Mouse (Mus musculus) kidney, postnatal 0 days (tissue): Measurements from ENCODE around the gene Gosr2. TPM values are rescaled to one million over a fixed set of nuclear protein-coding genes. Genes with fewer than 3 reads are reported as not detected.
A peak's percentile ranks its signal among the peaks of the same experiment; 100 is the strongest.

Experiments used
- ATAC-seq: fragments of 200-750 bp; cut with Nextera tagmentation; replicated peaks from 2 replicates; pipeline ENCODE4 v1.8.0; 2017; ENCODE audit warnings: low read depth, moderate number of reproducible peaks, moderate TSS enrichment, moderate library complexity; ENCODE audit not compliant: low FRiP score
- DNase-seq: peaks from one replicate; pipeline ENCODE4 v3.0.0-alpha.2; 2016; ENCODE audit warnings: low spot score
- H3K27ac ChIP-seq: fragments of 300-500 bp; sonication (generic); 2 replicates; pipeline ENCODE4 v1.5.1; 2014; ENCODE audit warnings: mild to moderate bottlenecking
- H3K27me3 ChIP-seq: fragments of 300-500 bp; sonication (generic); 2 replicates; pipeline ENCODE4 v1.6.1; 2014; ENCODE audit warnings: low read length, mixed read lengths; ENCODE audit not compliant: insufficient read depth
- H3K36me3 ChIP-seq: fragments of 300-500 bp; sonication (generic); 2 replicates; pipeline ENCODE4 v1.6.1; 2014; ENCODE audit warnings: low read length, mixed read lengths; ENCODE audit not compliant: insufficient read depth
- H3K4me1 ChIP-seq: fragments of 300-500 bp; sonication (generic); replicated peaks from 2 replicates; pipeline ENCODE4 v1.6.1; 2014; ENCODE audit warnings: antibody characterized with exemption, low read length, mixed read lengths; ENCODE audit not compliant: insufficient read depth
- H3K4me2 ChIP-seq: fragments of 300-500 bp; sonication (generic); 2 replicates; pipeline ENCODE4 v1.6.1; 2014; ENCODE audit warnings: mild to moderate bottlenecking, low read length, moderate library complexity, mixed read lengths
- H3K4me3 ChIP-seq: fragments of 300-500 bp; sonication (generic); replicated peaks from 2 replicates; pipeline ENCODE4 v1.5.1; 2014; ENCODE audit warnings: low read depth, low read length
- H3K9ac ChIP-seq: fragments of 300-500 bp; sonication (generic); 2 replicates; pipeline ENCODE4 v1.6.1; 2014; ENCODE audit warnings: low read depth, low read length
- H3K9me3 ChIP-seq: fragments of 300-500 bp; sonication (generic); replicated peaks from 2 replicates; pipeline ENCODE4 v1.6.1; 2016; ENCODE audit warnings: low read length, inconsistent platforms, mixed read lengths
- CTCF ChIP-seq: IDR thresholded peaks from 2 replicates; pipeline ENCODE4 v1.5.1; 2016; ENCODE audit warnings: antibody characterized with exemption, low read depth, mild to moderate bottlenecking, moderate library complexity
- WGBS: fragments of 180-500 bp; shearing (Covaris S2); extraction: QIAGEN DNeasy Blood & Tissue Kit; methylation state at CpG from one replicate; pipeline ENCODE4 v1.1.7; 2014; 5-methylcytosine and 5-hydroxymethylcytosine counted together
- polyA plus RNA-seq: library from polyadenylated mRNA; unstranded; fragments of >200 nt; fragmentation: Nextera tagmentation; extraction: Ambion mirVana; gene quantifications from 2 replicates; pipeline ENCODE4 v1.2.1, GENCODE M21; 2015

The Gosr2 gene
- polyA plus RNA-seq, 1 experiment from 2014 or later, result 87.0 TPM

- TF ChIP-seq CTCF, result peak; percentile 31; the same call in 1 of the 2 replicates
- Histone ChIP-seq H3K9ac (peak overlapping the region; percentile 85), H3K4me3 (peak overlapping the region; percentile 94), H3K36me3 (no peaks in the 10 kb centered on the region), H3K27me3 (no peaks in the 10 kb centered on the region), H3K4me2 (peak overlapping the region; percentile 58), H3K4me1 (no peaks in the 10 kb centered on the region), H3K9me3 (no peaks in the 10 kb centered on the region), H3K27ac (peak overlapping the region; percentile 98)
- 1% methylated on average over 18 of the region's 18 CpGs for WGBS
- peak; percentile 61 for DNase-seq
- no peak; the same call in 1 of the 2 replicates for ATAC-seq
Observed at GRCm38 (mm10) chr11:103696851-103697564, 690 bp downstream of the Gosr2 start.

- H3K4me3 ChIP-seq, result no peak overlapping the region
- H3K4me2 ChIP-seq, result no peak overlapping the region
- H3K9me3 ChIP-seq, result no peaks in the 10 kb centered on the region
- TF ChIP-seq CTCF, result no peak
- H3K9ac ChIP-seq, result no peak overlapping the region
- H3K4me1 ChIP-seq, result peaks cover 4% of the 10 kb centered on the region; the same call in 1 of the 2 replicates
- H3K27ac ChIP-seq, result no peak overlapping the region
- H3K27me3 ChIP-seq, result no peaks in the 10 kb centered on the region
- DNase-seq (no peak), ATAC-seq (no peak)
- 0 out of 2 replicates have a peak, but pooled peaks cover 4% of the 10 kb centered on the region for H3K36me3 ChIP-seq
- WGBS, result 51% methylated on average over 1 of the region's 1 CpGs
Observed at GRCm38 (mm10) chr11:103693241-103693640, 4.5 kb downstream of the Gosr2 start.

- no peak overlapping the region for H3K9ac ChIP-seq
- H3K4me2 ChIP-seq, result no peak overlapping the region
- H3K27me3 ChIP-seq, result no peaks in the 10 kb centered on the region
- ATAC-seq (no peak), DNase-seq (no peak)
- no peak overlapping the region for H3K27ac ChIP-seq
- no peak for TF ChIP-seq CTCF
- H3K4me3 ChIP-seq, result no peak overlapping the region
- no peaks in the 10 kb centered on the region for H3K9me3 ChIP-seq
- WGBS, result 86% methylated on average over 1 of the region's 1 CpGs
- H3K4me1 ChIP-seq, result peaks cover 4% of the 10 kb centered on the region; the same call in 1 of the 2 replicates
- peaks cover 21% of the 10 kb centered on the region for H3K36me3 ChIP-seq
Observed at GRCm38 (mm10) chr11:103691036-103691435, 6.7 kb downstream of the Gosr2 start.

GRCm38 (mm10) chr11:103688980-103689378, 8.7 kb downstream of the Gosr2 start:
- Histone ChIP-seq H3K4me1 (peaks cover 4% of the 10 kb centered on the region; the same call in 1 of the 2 replicates), H3K9me3 (no peaks in the 10 kb centered on the region), H3K4me2 (no peak overlapping the region), H3K27ac (peak overlapping the region; percentile 42; the same call in 1 of the 2 replicates), H3K36me3 (peaks cover 36% of the 10 kb centered on the region), H3K4me3 (no peak overlapping the region), H3K9ac (no peak overlapping the region), H3K27me3 (no peaks in the 10 kb centered on the region)
- no peak for ATAC-seq
- peak; percentile 15 for DNase-seq
- TF ChIP-seq CTCF, result no peak
- WGBS, result 24% methylated on average over 3 of the region's 3 CpGs

- TF ChIP-seq CTCF, result no peak
- no peak overlapping the region for H3K9ac ChIP-seq
- ATAC-seq (no peak), DNase-seq (no peak)
- H3K4me3 ChIP-seq, result no peak overlapping the region
- H3K27ac ChIP-seq, result peak overlapping the region; percentile 42; the same call in 1 of the 2 replicates
- no peaks in the 10 kb centered on the region for H3K9me3 ChIP-seq
- H3K27me3 ChIP-seq, result no peaks in the 10 kb centered on the region
- no peak overlapping the region for H3K4me2 ChIP-seq
- peaks cover 42% of the 10 kb centered on the region for H3K36me3 ChIP-seq
- peaks cover 4% of the 10 kb centered on the region; the same call in 1 of the 2 replicates for H3K4me1 ChIP-seq
- WGBS, result 78% methylated on average over 6 of the region's 6 CpGs
Observed at GRCm38 (mm10) chr11:103688271-103688979, 9.3 kb downstream of the Gosr2 start.

DNA sequence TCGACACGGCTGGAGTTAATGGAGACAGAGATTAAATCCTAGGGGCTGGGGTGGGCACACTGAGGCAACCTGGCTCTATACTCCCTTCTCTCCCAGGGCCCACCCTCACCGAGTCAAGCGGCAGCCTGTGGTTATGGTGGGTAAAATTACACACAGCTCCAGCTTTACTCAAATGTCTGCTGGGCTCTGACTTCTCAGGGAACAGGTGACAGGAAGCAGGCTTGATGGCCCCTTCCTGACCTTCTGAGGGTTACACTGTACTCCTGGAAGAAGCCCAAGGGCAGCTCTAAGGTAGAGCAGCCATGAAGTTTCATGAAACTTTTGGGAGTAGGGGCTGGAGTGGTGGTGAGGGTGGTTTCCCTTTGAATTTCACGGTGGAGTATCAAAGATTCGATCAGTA, 11.0 kb downstream of the Gosr2 start:
- DNase-seq (no peak), ATAC-seq (no peak)
- H3K4me2 ChIP-seq, result no peak overlapping the region
- H3K4me3 ChIP-seq, result no peak overlapping the region
- H3K27ac ChIP-seq, result peak overlapping the region; percentile 31; the same call in 1 of the 2 replicates
- H3K9me3 ChIP-seq, result no peaks in the 10 kb centered on the region
- WGBS, result 65% methylated on average over 6 of the region's 6 CpGs
- no peaks in the 10 kb centered on the region for H3K27me3 ChIP-seq
- peaks cover 4% of the 10 kb centered on the region; the same call in 1 of the 2 replicates for H3K4me1 ChIP-seq
- H3K36me3 ChIP-seq, result peaks cover 58% of the 10 kb centered on the region
- no peak for TF ChIP-seq CTCF
- H3K9ac ChIP-seq, result no peak overlapping the region
